Mouse (Mus musculus): ENCODE measurements at regions not wholly inside any gene's neighbourhood (a gene's known extent, or its start where the extent isn't known, plus 50 kb on each side); places are given as distances from the start of the nearest gene placed in this dataset.

DNA sequence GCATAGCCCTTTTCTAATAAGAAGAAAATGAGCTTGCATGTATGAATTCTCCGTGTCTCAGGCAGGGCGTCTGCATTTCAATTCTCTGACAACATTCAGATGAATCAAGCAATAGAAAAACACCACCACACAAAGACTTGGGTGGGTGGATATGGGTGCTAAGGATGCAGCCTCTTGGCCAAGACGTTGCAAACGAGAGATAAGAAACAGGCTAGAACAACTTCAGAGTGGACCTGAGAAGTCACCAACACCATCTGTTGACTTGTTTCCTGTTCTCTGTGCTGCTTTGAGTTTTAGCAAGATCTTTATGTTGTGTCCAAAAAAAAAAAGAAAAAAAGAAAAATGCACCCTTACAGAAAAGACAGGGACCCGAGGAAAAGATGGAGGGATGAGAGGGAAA is 277.0 kb downstream of the Gxylt1 start:
- H3K4me1 ChIP-seq (ENCODE audit: control insufficient read depth in 1 of 2, insufficient read depth in 2 of 2, low read length in 2 of 2), result no peaks in the 10 kb centered on the region
- no peaks in the 10 kb centered on the region for H3K36me3 ChIP-seq (ENCODE audit: control insufficient read depth in 1 of 2, insufficient read depth in 2 of 2, low read length in 2 of 2)
- no peaks in the 10 kb centered on the region for H3K79me2 ChIP-seq (ENCODE audit: control insufficient read depth, insufficient read depth, low read length, poor library complexity)
- no peaks in the 10 kb centered on the region for H3K27me3 ChIP-seq (ENCODE audit: control insufficient read depth in 1 of 2, insufficient read depth in 2 of 2, low read length in 2 of 2)
- H3K27ac ChIP-seq (ENCODE audit: control insufficient read depth, low read depth, low read length), result no peak overlapping the region
- no peaks in the 10 kb centered on the region for H3K9me3 ChIP-seq (replicated peaks; ENCODE audit: insufficient read depth, low read length)
- H3K9ac ChIP-seq (ENCODE audit: control insufficient read depth, low read depth, low read length, poor library complexity, severe bottlenecking), result no peak overlapping the region
- no peak for TF ChIP-seq JUND (IDR thresholded peaks at IDR 0.05; ENCODE audit: low read depth, low read length)
- no peak for TF ChIP-seq ETS1 (IDR thresholded peaks at IDR 0.05; ENCODE audit: low read depth, low read length)
- TF ChIP-seq GATA1 (IDR thresholded peaks at IDR 0.05; ENCODE audit: low read depth, low read length), result no peak
- no peak for TF ChIP-seq BHLHE40 (IDR thresholded peaks at IDR 0.05; ENCODE audit: borderline replicate concordance, low read depth, low read length)
- TF ChIP-seq CTCF (IDR thresholded peaks at IDR 0.05 in 2 of 3, conservative IDR thresholded peaks at IDR 0.05 in 1 of 3; ENCODE audit: control insufficient read depth in 1 of 3, insufficient read depth in 1 of 3, low read depth in 2 of 3, low read length in 3 of 3, poor library complexity in 1 of 3, severe bottlenecking in 1 of 3), result no peak
- TF ChIP-seq MAZ (IDR thresholded peaks at IDR 0.05; ENCODE audit: low read depth, low read length), result no peak
- no peak for TF ChIP-seq MYB (IDR thresholded peaks at IDR 0.05; ENCODE audit: low read depth, low read length)
- no peak for TF ChIP-seq HCFC1 (IDR thresholded peaks at IDR 0.05; ENCODE audit: low read depth, low read length)
- TF ChIP-seq EP300 (IDR thresholded peaks at IDR 0.05; ENCODE audit: low read depth in 1 of 2, low read length in 2 of 2), result no peak
- TF ChIP-seq NRF1 (IDR thresholded peaks at IDR 0.05; ENCODE audit: insufficient read depth, low read depth, low read length, poor library complexity, severe bottlenecking), result no peak
- DNase-seq (ENCODE audit: low read depth, low spot score), result no peak
- no peak overlapping the region for H3K4me3 ChIP-seq (ENCODE audit: control insufficient read depth in 1 of 2, insufficient read depth in 1 of 2, low read depth in 2 of 2, low read length in 2 of 2)

DNA sequence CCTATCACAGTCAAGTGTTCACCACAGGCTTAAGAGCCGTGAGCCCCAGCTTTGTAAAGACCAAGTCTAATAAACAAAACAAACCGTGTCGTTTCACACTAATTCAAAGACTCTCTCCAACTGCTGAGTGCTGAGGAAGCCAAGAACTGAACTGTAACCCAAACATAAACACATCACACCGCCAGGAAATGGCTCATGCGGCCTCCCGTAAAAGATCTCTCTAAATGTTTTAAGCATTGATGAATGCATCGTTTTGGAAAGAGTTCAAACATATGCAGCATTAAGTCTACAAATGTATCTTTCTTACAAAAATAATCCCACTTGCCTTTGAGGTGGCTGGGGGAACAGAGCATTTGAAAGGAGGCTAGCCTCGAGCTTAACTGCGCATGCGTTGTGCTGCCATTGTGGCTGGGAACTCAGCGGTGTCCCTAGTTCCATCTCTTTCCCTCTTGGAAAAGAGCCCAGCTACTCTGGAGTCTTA is 280.7 kb downstream of the Gxylt1 start:
- no peak for DNase-seq (ENCODE audit: low read depth, low spot score)
- Histone ChIP-seq H3K9me3 (replicated peaks; ENCODE audit: insufficient read depth, low read length) (no peaks in the 10 kb centered on the region), H3K9ac (ENCODE audit: control insufficient read depth, low read depth, low read length, poor library complexity, severe bottlenecking) (no peak overlapping the region), H3K4me3 (ENCODE audit: control insufficient read depth in 1 of 2, insufficient read depth in 1 of 2, low read depth in 2 of 2, low read length in 2 of 2) (no peak overlapping the region), H3K27ac (ENCODE audit: control insufficient read depth, low read depth, low read length) (no peak overlapping the region), H3K27me3 (ENCODE audit: control insufficient read depth in 1 of 2, insufficient read depth in 2 of 2, low read length in 2 of 2) (no peaks in the 10 kb centered on the region), H3K79me2 (ENCODE audit: control insufficient read depth, insufficient read depth, low read length, poor library complexity) (no peaks in the 10 kb centered on the region), H3K4me1 (ENCODE audit: control insufficient read depth in 1 of 2, insufficient read depth in 2 of 2, low read length in 2 of 2) (no peaks in the 10 kb centered on the region), H3K36me3 (ENCODE audit: control insufficient read depth in 1 of 2, insufficient read depth in 2 of 2, low read length in 2 of 2) (no peaks in the 10 kb centered on the region)
- TF ChIP-seq CHD1 (IDR thresholded peaks at IDR 0.05; ENCODE audit: low read depth, low read length), result no peak
- no peak for TF ChIP-seq KAT2A (conservative IDR thresholded peaks at IDR 0.05; ENCODE audit: low read depth, low read length)
- TF ChIP-seq CHD2 (IDR thresholded peaks at IDR 0.05; ENCODE audit: low read length), result no peak
- no peak for TF ChIP-seq USF1 (IDR thresholded peaks at IDR 0.05; ENCODE audit: low read depth, low read length)
- no peak for TF ChIP-seq MAFK (IDR thresholded peaks at IDR 0.05; ENCODE audit: borderline replicate concordance, low read depth, low read length)
- no peak for TF ChIP-seq ZC3H11A (IDR thresholded peaks at IDR 0.05; ENCODE audit: low read depth, low read length)
- TF ChIP-seq POLR2AphosphoS5 (IDR thresholded peaks at IDR 0.05; ENCODE audit: borderline replicate concordance, low read depth, low read length), result no peak
- no peak for TF ChIP-seq ZMIZ1 (IDR thresholded peaks at IDR 0.05; ENCODE audit: low read depth, low read length)
- TF ChIP-seq E2F4 (IDR thresholded peaks at IDR 0.05; ENCODE audit: borderline replicate concordance, low read depth, low read length), result no peak
- TF ChIP-seq MAX (IDR thresholded peaks at IDR 0.05; ENCODE audit: low read length), result no peak
- no peak for TF ChIP-seq NRF1 (IDR thresholded peaks at IDR 0.05; ENCODE audit: insufficient read depth, low read depth, low read length, poor library complexity, severe bottlenecking)
- no peak for TF ChIP-seq BHLHE40 (IDR thresholded peaks at IDR 0.05; ENCODE audit: borderline replicate concordance, low read depth, low read length)
- no peak for TF ChIP-seq SMC3 (IDR thresholded peaks at IDR 0.05; ENCODE audit: low read depth, low read length)
- no peak for TF ChIP-seq ZNF384 (IDR thresholded peaks at IDR 0.05; ENCODE audit: low read depth, low read length)
- no peak for TF ChIP-seq POLR2AphosphoS2 (IDR thresholded peaks at IDR 0.05; ENCODE audit: low read length)
- no peak for TF ChIP-seq UBTF (IDR thresholded peaks at IDR 0.05; ENCODE audit: borderline replicate concordance, insufficient read depth, low read depth, low read length)
